Mouse (Mus musculus) thymus, adult 2 months (tissue): ENCODE results near the gene Sh3d19.

Source experiments
- CTCF ChIP-seq: fragments of 200-500 bp; IDR thresholded peaks from 2 replicates; pipeline ENCODE4 v1.5.1; 2012; ENCODE audit warnings: mild to moderate bottlenecking, control low read depth, low read length, moderate library complexity, borderline replicate concordance; ENCODE audit not compliant: control insufficient read depth, poor library complexity, insufficient read depth; ENCODE audit errors: extremely low read depth
- POLR2A ChIP-seq: fragments of 200-500 bp; IDR thresholded peaks from 2 replicates; pipeline ENCODE4 v1.6.1; 2012; ENCODE audit warnings: mild to moderate bottlenecking, low read length, control low read depth, moderate library complexity; ENCODE audit not compliant: control insufficient read depth, poor library complexity, insufficient read depth; ENCODE audit errors: extremely low read depth

DNA sequence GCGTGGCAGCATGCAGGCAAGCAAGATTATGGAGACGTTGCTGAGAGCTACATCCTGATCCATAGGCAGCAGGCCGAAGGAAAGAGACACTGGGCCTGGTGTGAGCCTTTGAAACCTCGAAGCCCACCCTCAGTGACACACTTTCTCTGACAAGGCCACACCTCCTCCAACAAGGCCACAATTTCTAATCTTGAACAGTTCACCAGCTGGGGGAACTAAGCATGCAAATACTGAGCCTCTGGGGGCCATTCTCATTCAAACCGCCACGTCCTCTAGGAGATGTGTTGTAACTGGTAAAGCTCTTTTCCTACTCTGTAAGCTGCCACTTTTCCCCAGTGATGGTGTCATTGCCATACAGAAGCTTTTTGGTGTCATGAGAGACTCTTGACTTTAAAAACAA is 178.2 kb downstream of the Sh3d19 start:
- TF ChIP-seq CTCF (no peak), POLR2A (no peak)
